Mouse (Mus musculus) olfactory bulb, adult 2 months (tissue): ENCODE measurements around the gene Gnb1.

Source experiments
- CTCF ChIP-seq: fragments of 200-500 bp; IDR thresholded peaks from 2 replicates; pipeline ENCODE4 v1.5.1; 2012; ENCODE audit warnings: low read depth, mild to moderate bottlenecking, low read length, moderate library complexity; ENCODE audit not compliant: insufficient read depth
- POLR2A ChIP-seq: fragments of 200-500 bp; IDR thresholded peaks from 2 replicates; pipeline ENCODE4 v1.6.1; 2012; ENCODE audit warnings: mild to moderate bottlenecking, low read depth, low read length, moderate library complexity; ENCODE audit not compliant: insufficient read depth

DNA sequence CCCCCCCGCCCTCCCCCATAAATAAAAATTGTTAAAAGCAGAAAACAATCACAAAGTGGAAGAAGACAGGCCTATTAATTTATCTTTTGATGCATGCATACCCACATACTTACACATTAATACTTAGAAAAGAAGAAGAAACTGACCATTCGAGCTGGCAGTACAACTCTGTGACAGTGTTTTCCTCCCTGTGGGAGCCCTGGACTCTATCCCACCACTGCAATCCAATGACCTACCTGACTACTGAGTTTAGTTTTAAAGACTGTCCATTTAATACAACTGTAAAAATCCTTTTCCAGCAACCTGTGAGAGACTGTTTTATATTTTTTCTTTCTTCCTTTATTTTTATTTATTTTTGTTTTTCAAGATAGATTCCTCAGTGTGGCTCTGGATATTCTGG lies 10.0 kb downstream of the Gnb1 start:
- TF ChIP-seq POLR2A (no peak), CTCF (no peak)
